Mouse (Mus musculus): ENCODE measurements around the gene Mdga1. TPM values are rescaled to one million over a fixed set of nuclear protein-coding genes. Genes with fewer than 3 reads are reported as not detected.

Gene Mdga1
- 10 to 100 TPM; 85.6 to 92.9 TPM for total RNA-seq (2021)

- intact Hi-C loops (cut with DNase I) = loop anchor here (10.0 kb wide), 1 partner anchor 135 kb away; no protein-coding TSS in a partner anchor
- no peak for DNase-seq
These were observed at the start of gene Mdga1 for GRCm38 (mm10) chr17:29970037-29970555. Gene Mdga1, minus strand, starts transcription at chr17:29970087.

DNA sequence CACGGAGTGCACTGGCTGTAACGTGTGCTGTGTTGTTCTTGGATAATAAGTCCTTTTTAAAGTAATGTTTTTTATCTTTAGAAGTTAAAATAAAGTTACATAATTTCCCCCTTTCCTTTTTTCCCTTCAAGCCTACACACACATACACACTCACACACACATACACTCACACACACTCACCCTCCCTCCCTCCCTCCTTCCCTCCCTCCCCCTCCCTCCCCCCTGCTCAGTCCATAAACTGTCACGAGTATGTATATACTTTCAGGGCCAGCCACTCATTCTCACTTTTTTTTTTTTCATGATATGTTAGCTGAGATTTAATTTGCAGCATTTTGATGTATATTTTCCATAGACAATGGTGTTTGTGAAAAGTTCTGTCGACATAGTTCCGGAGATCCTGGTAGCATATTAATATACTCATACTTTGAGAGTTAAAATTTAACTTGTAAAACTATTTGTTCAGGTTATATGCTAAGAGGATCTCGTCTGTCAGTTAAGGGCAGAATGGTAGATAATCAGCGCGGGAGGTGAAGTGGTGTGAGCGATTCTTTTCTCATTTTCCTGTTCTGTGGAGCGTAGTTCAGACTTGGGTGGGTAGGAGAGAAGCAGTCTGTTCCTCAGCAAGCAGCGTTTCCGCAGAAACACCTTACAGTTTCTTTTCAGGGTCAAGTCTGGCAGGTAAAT lies 49.2 kb upstream of the Mdga1 start:
- intact Hi-C loops (cut with DNase I) = no loop called here
- DNase-seq = no peak

DNA sequence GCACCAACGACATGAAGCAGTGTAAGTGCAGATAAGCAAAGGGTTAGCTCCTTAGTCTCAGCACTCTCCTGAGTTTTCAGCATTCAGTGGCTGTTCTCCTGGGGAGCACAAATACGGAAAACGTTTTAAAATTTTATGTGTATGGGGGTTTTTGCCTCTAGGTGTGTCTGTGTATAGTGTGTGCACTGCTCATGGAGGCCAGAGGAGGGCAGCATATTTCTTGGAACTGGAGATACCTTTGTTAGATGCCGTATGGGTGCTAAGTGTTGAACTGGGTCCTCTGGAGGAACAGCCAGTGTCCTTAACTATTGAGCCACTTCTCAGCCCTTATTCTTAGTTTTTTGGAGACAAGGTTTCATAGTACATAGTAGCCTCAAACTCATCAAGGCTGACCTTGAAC lies 44.8 kb upstream of the Mdga1 start:
- DNase-seq = no peak
- intact Hi-C loops (cut with DNase I) = no loop called here

- DNase-seq = no peak
- intact Hi-C loops (cut with DNase I) = loop anchor here (10.0 kb wide), 1 partner anchor 114 kb away; no protein-coding TSS in a partner anchor
These were observed 38.5 kb upstream of the Mdga1 start for GRCm38 (mm10) chr17:30008392-30008791.

DNA sequence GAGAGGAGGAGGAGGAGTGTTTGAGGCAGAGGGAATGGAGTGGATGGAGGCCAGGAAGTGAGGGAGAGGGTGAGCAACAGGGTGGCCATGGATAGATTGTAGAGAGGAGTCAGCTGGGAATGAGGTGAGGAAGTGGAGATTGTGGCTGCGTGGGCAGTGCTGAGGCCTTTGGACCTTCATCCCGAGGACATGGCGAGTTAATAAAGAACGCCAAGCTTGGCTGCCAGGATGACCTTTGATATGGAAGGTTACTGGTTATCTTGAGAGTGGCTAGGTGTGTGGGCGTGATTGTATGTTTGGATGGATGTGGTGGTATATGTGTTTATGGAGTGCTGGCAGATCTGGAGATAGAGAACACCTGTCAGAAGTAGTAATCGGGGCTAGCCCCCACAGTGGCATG lies 38.0 kb upstream of the Mdga1 start:
- intact Hi-C loops (cut with DNase I) = loop anchor here (10.0 kb wide), 1 partner anchor 113 kb away; no protein-coding TSS in a partner anchor

GRCm38 (mm10) chr17:30006877-30007276 lies 37.0 kb upstream of the Mdga1 start:
- intact Hi-C loops (cut with DNase I) = loop anchor here (10.0 kb wide), 1 partner anchor 112 kb away; no protein-coding TSS in a partner anchor
- no peak for DNase-seq

More for the DNA sequence above, 38.0 kb upstream of the Mdga1 start:
- no peak for DNase-seq

GRCm38 (mm10) chr17:30005451-30005941 lies 35.6 kb upstream of the Mdga1 start:
- intact Hi-C loops (cut with DNase I) = loop anchor here (10.0 kb wide), 1 partner anchor 111 kb away; no protein-coding TSS in a partner anchor
- peak; percentile 32 for DNase-seq

GRCm38 (mm10) chr17:30005103-30005443 lies 35.2 kb upstream of the Mdga1 start:
- intact Hi-C loops (cut with DNase I) = loop anchor here (10.0 kb wide), 1 partner anchor 110 kb away; no protein-coding TSS in a partner anchor
- DNase-seq = no peak

DNA sequence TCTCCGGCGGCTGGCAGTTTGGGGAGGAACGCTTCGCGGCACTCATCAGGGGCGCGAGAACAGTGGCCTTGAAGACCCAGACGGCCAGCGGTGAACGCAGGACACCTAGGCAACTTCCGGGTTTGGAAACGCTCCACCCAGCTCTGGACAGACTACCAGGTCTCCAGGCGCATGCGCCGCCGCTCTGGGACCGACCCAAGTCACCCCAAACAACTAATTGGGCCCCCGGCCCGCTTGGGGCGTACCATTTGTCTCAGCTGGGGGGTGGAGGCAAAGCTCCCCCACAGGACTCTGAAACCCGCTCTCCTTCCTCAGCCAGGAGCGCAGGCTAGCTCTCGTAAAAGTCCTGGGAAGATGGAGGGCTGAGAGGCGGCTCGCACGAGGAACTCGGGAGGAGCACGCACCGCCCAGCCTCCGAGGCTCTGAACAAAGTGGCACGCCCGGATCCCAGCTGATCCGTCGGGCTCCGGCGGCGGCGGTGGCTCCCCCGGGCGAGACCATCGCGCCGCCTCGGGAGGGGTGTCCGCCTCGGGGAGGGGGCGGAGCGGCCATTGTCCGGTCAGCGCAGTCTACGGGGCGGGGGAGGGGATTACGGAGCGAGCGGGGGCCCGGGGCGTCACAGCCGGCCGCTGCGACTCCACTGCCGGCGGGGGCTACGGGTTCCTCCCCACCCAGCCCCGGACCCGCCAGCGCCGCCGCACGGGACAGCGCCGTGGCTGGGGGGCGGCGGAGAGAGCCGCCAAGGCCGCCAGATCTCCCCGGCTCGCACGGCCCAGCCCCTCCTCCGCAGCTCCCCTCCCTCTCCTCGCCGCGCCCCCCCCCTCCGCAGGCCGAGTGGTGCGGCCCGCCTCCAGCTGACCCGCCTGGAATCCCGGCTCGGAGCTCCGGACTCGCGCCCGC lies 34.6 kb upstream of the Mdga1 start, which contains the start of gene Zfand3:
Gene Zfand3 (plus strand): TSS at position 531 of the 900 bp plus-strand sequence.
- DNase-seq = peak; percentile 97
- intact Hi-C loops (cut with DNase I) = loop anchor here (10.0 kb wide), 1 partner anchor 110 kb away; no protein-coding TSS in a partner anchor

- no peak for DNase-seq
- intact Hi-C loops (cut with DNase I) = no loop called here
These were observed 28.8 kb upstream of the Mdga1 start for GRCm38 (mm10) chr17:29998566-29999295.

GRCm38 (mm10) chr17:29997726-29998125 lies 27.8 kb upstream of the Mdga1 start:
- DNase-seq = no peak
- intact Hi-C loops (cut with DNase I) = no loop called here

GRCm38 (mm10) chr17:29995986-29996385 lies 26.1 kb upstream of the Mdga1 start:
- DNase-seq = no peak
- intact Hi-C loops (cut with DNase I) = no loop called here

DNA sequence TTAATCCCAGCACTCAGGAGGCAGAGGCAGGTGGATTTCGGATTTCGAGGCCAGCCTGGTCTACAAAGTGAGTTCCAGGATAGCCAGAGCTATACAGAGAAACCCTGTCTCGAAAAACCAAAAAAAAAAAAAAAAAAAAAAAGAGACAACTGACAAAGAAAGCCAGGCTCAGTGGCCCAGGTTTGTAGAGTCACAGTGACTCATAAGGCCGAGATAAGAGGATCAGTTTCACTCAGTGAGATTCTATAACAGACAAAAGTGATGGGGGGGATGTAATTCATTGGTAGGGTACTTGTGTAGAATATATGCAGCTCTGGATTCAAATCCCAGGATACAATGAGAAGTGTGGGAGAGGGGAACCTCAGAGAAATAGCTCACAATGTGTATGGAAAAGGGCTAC lies 24.6 kb upstream of the Mdga1 start:
- no peak for DNase-seq
- intact Hi-C loops (cut with DNase I) = no loop called here

GRCm38 (mm10) chr17:29994011-29994410 lies 24.1 kb upstream of the Mdga1 start:
- no peak for DNase-seq
- intact Hi-C loops (cut with DNase I) = no loop called here

DNA sequence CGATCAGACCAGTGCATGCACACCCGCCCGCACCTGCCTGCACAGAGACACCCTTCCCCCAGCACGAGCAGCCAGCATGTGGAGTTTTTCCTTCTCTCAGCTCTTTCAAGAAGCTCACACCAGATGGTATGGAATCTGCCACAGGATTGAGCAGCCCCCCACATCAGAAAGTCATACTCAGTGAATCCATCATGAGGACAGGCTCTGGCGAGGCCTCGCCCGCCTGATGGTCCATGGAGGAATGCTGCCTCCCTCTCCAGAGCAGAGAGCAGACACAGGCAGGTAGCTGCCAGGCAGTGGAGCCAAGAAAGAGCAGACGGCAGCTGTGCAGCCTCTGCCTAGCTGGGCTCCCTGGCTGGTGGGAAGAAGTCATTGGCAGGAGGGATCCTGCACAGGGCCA lies 23.6 kb upstream of the Mdga1 start:
- intact Hi-C loops (cut with DNase I) = no loop called here
- DNase-seq = peak; percentile 85

DNA sequence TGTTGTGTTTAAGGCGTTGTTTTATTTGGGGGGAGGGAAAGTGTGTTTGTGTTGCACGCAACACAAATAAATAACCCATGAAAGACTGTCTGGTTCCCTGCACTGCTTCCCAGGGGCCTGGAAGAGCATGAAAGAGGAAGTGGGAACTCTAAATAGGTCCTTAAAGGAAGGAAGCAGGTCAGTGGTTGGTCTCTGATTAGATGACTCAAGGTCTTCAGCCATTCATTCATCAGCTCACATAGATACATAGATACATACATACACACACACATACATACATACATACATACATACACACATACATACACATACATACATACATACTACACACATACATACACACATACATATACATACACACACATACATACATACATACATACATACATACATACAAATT lies 21.0 kb upstream of the Mdga1 start:
- DNase-seq = no peak
- intact Hi-C loops (cut with DNase I) = no loop called here

GRCm38 (mm10) chr17:29990136-29990535 lies 20.2 kb upstream of the Mdga1 start:
- DNase-seq = no peak
- intact Hi-C loops (cut with DNase I) = no loop called here

DNA sequence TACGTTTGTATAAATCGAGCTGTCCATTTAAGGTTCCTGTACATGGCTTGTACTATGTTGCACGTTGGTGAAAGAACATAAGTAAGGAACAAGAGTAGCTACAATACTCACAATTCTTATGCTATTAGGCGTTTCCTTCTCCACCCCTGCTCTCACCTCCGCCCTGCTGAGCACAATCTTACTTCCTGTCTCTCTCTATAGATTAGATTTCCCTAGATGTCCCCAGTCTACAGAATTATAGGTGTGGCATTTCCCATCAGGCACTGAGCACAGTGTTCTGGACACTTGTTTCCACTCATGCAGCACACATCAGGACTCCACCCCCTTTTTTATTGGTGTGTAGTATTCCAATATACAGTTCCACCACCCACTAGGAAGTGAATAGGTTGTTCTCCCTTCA lies 19.8 kb upstream of the Mdga1 start:
- intact Hi-C loops (cut with DNase I) = no loop called here
- no peak for DNase-seq

- intact Hi-C loops (cut with DNase I) = no loop called here
These were observed 18.3 kb upstream of the Mdga1 start for GRCm38 (mm10) chr17:29988141-29988540.

GRCm38 (mm10) chr17:29985534-29985933 lies 15.6 kb upstream of the Mdga1 start:
- intact Hi-C loops (cut with DNase I) = no loop called here
- DNase-seq = no peak

More at GRCm38 (mm10) chr17:29988141-29988540, 18.3 kb upstream of the Mdga1 start:
- no peak for DNase-seq
